Mouse (Mus musculus) kidney, postnatal 0 days (tissue): ENCODE results near the gene Adamts13. TPM values are rescaled to one million over a fixed set of nuclear protein-coding genes. Genes with fewer than 3 reads are reported as not detected.

ENCODE experiments used
- ATAC-seq: fragments of 200-750 bp; cut with Nextera tagmentation; replicated peaks from 2 replicates; pipeline ENCODE4 v1.8.0; 2017; ENCODE audit warnings: low read depth, moderate number of reproducible peaks, moderate TSS enrichment, moderate library complexity; ENCODE audit not compliant: low FRiP score
- DNase-seq: peaks from one replicate; pipeline ENCODE4 v3.0.0-alpha.2; 2016; ENCODE audit warnings: low spot score
- H3K27ac ChIP-seq: fragments of 300-500 bp; sonication (generic); 2 replicates; pipeline ENCODE4 v1.5.1; 2014; ENCODE audit warnings: mild to moderate bottlenecking
- H3K27me3 ChIP-seq: fragments of 300-500 bp; sonication (generic); 2 replicates; pipeline ENCODE4 v1.6.1; 2014; ENCODE audit warnings: low read length, mixed read lengths; ENCODE audit not compliant: insufficient read depth
- H3K36me3 ChIP-seq: fragments of 300-500 bp; sonication (generic); 2 replicates; pipeline ENCODE4 v1.6.1; 2014; ENCODE audit warnings: low read length, mixed read lengths; ENCODE audit not compliant: insufficient read depth
- H3K4me1 ChIP-seq: fragments of 300-500 bp; sonication (generic); replicated peaks from 2 replicates; pipeline ENCODE4 v1.6.1; 2014; ENCODE audit warnings: antibody characterized with exemption, low read length, mixed read lengths; ENCODE audit not compliant: insufficient read depth
- H3K4me2 ChIP-seq: fragments of 300-500 bp; sonication (generic); 2 replicates; pipeline ENCODE4 v1.6.1; 2014; ENCODE audit warnings: mild to moderate bottlenecking, low read length, moderate library complexity, mixed read lengths
- H3K4me3 ChIP-seq: fragments of 300-500 bp; sonication (generic); replicated peaks from 2 replicates; pipeline ENCODE4 v1.5.1; 2014; ENCODE audit warnings: low read depth, low read length
- H3K9ac ChIP-seq: fragments of 300-500 bp; sonication (generic); 2 replicates; pipeline ENCODE4 v1.6.1; 2014; ENCODE audit warnings: low read depth, low read length
- H3K9me3 ChIP-seq: fragments of 300-500 bp; sonication (generic); replicated peaks from 2 replicates; pipeline ENCODE4 v1.6.1; 2016; ENCODE audit warnings: low read length, inconsistent platforms, mixed read lengths
- CTCF ChIP-seq: IDR thresholded peaks from 2 replicates; pipeline ENCODE4 v1.5.1; 2016; ENCODE audit warnings: antibody characterized with exemption, low read depth, mild to moderate bottlenecking, moderate library complexity
- WGBS: fragments of 180-500 bp; shearing (Covaris S2); extraction: QIAGEN DNeasy Blood & Tissue Kit; methylation state at CpG from one replicate; pipeline ENCODE4 v1.1.7; 2014; 5-methylcytosine and 5-hydroxymethylcytosine counted together
- polyA plus RNA-seq: library from polyadenylated mRNA; unstranded; fragments of >200 nt; fragmentation: Nextera tagmentation; extraction: Ambion mirVana; gene quantifications from 2 replicates; pipeline ENCODE4 v1.2.1, GENCODE M21; 2015

The Adamts13 gene
- polyA plus RNA-seq, 1 experiment from 2014 or later: 0.13 TPM

GRCm38 (mm10) chr2:26952866-26953265 lies 20.4 kb upstream of the Adamts13 start:
- DNase-seq (no peak), ATAC-seq (no peak)
- Histone ChIP-seq H3K4me2 (no peak overlapping the region), H3K27ac (no peak overlapping the region), H3K27me3 (no peaks in the 10 kb centered on the region), H3K9ac (no peak overlapping the region), H3K36me3 (peaks cover 53% of the 10 kb centered on the region), H3K4me3 (no peak overlapping the region), H3K9me3 (no peaks in the 10 kb centered on the region), H3K4me1 (no peaks in the 10 kb centered on the region)
- 75% methylated on average over 8 of the region's 8 CpGs for WGBS
- peak; percentile 4; the same call in 1 of the 2 replicates for TF ChIP-seq CTCF

DNA sequence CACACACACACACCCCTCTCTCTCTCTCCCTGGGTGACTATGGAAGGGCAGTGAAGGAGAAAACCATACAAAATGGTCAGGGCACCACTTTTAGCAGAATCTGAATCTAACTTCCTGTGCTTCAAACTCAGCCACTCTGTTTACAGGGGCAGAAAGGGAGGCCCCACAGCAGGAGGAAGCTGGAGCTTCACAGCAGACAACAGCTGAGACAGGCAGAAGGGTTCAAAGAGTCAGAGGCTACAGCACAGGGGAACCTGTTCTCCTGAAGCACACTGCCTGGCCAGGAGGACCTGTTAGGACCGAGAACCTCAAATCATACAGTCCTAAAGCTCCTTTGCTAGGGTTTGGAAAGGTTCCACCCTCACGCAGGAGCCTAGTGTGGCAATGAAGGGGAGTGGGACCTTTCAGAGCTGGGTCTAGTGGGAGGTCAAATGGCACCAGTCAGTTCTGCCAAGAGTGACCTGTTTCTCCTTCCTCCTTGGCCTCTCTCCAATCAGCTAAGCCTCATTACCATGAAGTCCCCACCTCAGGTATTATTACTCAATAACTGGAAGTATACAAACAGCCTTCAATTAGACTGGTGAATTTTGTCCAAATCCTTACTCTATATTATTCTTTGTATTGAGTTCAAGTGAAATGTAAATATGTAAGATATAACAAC lies 18.4 kb upstream of the Adamts13 start:
- ATAC-seq: no peak
- Histone ChIP-seq H3K36me3 (peaks cover 62% of the 10 kb centered on the region), H3K9ac (no peak overlapping the region), H3K4me2 (no peak overlapping the region), H3K27me3 (no peaks in the 10 kb centered on the region), H3K27ac (no peak overlapping the region), H3K4me3 (no peak overlapping the region), H3K9me3 (no peaks in the 10 kb centered on the region), H3K4me1 (no peaks in the 10 kb centered on the region)
- no peak for TF ChIP-seq CTCF
- DNase-seq: no peak
- 86% methylated on average over 2 of the region's 2 CpGs for WGBS

DNA sequence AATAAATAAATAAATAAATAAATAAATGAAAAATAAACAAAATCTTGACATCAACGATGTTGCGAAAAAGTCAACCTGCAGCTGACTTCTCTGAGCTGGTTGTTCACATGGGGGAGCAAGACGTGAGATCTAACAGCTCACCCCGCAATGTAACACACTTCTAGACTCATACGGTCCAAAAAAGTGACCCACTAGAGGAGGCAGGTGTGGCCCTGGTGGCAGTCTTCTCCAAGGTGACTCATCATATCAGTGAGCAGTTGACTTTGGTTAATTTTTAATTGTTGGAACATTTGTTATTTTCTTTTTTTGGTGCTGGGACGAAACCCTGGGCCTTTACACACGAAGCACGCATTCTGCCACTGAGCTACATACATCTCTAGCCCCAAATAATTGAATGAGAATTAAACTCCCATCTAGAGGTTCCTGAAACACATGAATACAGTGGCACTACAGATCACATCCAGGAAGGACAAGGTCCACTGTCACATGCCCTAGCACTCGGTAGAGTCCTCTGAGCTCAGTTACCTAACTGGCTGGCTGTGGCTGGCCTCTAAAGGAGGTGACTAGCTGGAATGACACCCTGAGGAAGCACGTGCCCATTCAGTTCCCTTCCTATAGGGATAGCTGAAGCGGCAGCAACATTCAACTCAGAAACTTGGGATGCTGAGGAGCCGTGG lies 16.3 kb upstream of the Adamts13 start:
- H3K9me3 ChIP-seq: no peaks in the 10 kb centered on the region
- DNase-seq: no peak
- no peak for TF ChIP-seq CTCF
- H3K4me1 ChIP-seq: 0 out of 2 replicates have a peak, but pooled peaks cover 5% of the 10 kb centered on the region
- no peak overlapping the region for H3K27ac ChIP-seq
- ATAC-seq: 0 out of 2 replicates have a peak, but pooled peaks have one; percentile 41
- H3K27me3 ChIP-seq: no peaks in the 10 kb centered on the region
- no peak overlapping the region for H3K9ac ChIP-seq
- 91% methylated on average over 12 of the region's 12 CpGs for WGBS
- no peak overlapping the region for H3K4me3 ChIP-seq
- peaks cover 67% of the 10 kb centered on the region for H3K36me3 ChIP-seq
- no peak overlapping the region for H3K4me2 ChIP-seq

DNA sequence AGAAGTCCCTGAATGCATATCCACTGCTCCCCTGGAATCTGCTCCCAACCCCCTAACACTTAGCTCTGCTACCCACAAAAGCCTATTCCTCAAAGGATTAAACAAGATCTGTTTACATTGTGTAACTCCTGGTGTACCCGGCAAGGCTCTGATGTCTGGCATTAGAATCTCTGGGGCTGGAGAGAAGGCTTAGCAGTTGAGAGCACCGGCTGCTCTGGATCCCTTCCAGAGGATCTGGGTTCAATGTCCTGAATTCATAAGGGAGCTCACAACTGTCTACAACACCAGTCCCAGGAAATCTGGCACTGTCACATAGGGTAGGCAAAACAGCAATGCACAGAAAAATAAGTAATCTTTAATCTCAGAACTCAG lies 15.7 kb upstream of the Adamts13 start:
- no peak for DNase-seq
- ATAC-seq: no peak
- no peak for TF ChIP-seq CTCF
- Histone ChIP-seq H3K9ac (no peak overlapping the region), H3K4me1 (0 out of 2 replicates have a peak, but pooled peaks cover 5% of the 10 kb centered on the region), H3K27me3 (no peaks in the 10 kb centered on the region), H3K36me3 (peaks cover 63% of the 10 kb centered on the region), H3K4me2 (no peak overlapping the region), H3K27ac (no peak overlapping the region), H3K9me3 (no peaks in the 10 kb centered on the region), H3K4me3 (no peak overlapping the region)
- WGBS: 88% methylated on average over 2 of the region's 2 CpGs

DNA sequence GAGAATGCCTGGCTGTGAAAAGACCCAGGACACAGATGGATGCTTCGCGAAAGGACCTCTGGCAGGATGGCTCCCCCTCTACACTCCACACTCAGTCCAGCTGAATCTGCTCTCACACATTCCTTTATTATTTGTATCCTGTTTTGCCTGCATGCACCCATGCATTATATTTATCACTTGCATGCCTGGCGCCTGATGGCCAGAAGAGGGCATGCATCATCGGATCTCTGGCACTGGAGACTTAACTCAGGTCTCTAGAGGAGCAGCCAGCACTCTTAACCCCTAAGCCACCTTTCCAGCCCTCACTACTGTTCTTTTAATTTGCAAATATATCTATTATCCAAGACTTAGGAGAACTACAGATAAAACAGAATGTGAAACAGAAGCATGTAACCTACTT lies 12.5 kb upstream of the Adamts13 start:
- H3K4me2 ChIP-seq: no peak overlapping the region
- peak; percentile 20; the same call in 1 of the 2 replicates for ATAC-seq
- peaks cover 9% of the 10 kb centered on the region; the same call in 1 of the 2 replicates for H3K4me1 ChIP-seq
- H3K27me3 ChIP-seq: no peaks in the 10 kb centered on the region
- H3K27ac ChIP-seq: no peak overlapping the region; the same call in none of the 2 replicates
- 54% methylated on average over 4 of the region's 4 CpGs for WGBS
- H3K36me3 ChIP-seq: peaks cover 34% of the 10 kb centered on the region
- H3K9me3 ChIP-seq: no peaks in the 10 kb centered on the region
- DNase-seq: peak; percentile 69
- no peak overlapping the region for H3K9ac ChIP-seq
- peak; percentile 66 for TF ChIP-seq CTCF
- no peak overlapping the region for H3K4me3 ChIP-seq

DNA sequence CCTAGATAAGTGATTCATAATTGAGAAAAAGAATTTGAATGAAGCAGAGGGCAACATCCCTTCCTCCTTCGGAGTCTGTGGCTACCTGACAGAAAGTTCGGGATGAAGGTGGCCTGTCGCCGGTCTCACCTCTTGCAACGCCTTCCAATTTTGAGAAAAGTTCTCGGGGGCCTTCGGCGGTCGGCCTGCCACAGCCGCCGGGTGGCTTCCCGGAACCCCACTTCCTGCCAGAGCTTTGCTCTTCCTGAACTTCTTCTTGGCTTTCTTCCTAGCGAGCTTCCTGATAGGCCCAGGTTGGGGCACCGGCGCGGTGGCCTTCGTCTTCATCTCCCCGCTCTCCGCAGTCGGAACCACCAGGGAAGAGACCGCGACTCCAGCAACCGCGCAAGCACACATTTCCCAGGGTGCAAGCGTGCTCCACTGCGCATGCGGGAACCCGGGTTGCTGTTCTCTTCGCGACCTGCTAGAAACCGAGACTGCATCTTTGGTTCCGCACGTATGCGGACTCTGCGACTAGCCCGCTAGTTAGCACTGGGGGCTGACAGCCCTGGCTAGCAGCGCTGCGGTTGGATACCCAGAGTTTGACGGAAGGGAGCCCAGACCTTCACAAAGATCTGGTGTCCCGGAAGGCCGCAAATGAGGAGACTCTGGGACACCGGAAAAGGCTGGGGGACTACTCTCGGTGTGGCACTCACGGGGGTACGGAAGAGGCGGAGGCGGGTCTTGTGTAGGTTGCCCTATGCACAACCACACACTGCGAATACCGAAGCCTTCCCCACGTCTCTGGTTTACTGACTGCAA lies 9.1 kb upstream of the Adamts13 start, which contains the start of gene Rexo4:
Gene Rexo4 (minus strand): TSS at position 464 of the 801 bp plus-strand sequence.
- Histone ChIP-seq H3K9me3 (no peaks in the 10 kb centered on the region), H3K9ac (peak within 1 kb of the TSS; percentile 82), H3K27ac (peak within 1 kb of the TSS; percentile 100), H3K4me3 (peak within 1 kb of the TSS; percentile 67), H3K27me3 (no peaks in the 10 kb centered on the region), H3K4me1 (peaks cover 9% of the 10 kb centered on the region; the same call in 1 of the 2 replicates), H3K4me2 (peak within 1 kb of the TSS; percentile 59), H3K36me3 (peaks cover 11% of the 10 kb centered on the region)
- TF ChIP-seq CTCF: no peak
- peak; percentile 92 for ATAC-seq
- WGBS: under 1% methylated on average over 50 of the region's 50 CpGs
- DNase-seq: peak; percentile 96
